Mouse (Mus musculus) embryonic fibroblast, embryonic 13.5 days (primary cell): ENCODE measurements around the gene Ppa1.

Experiments used
- CTCF ChIP-seq: IDR thresholded peaks from 2 replicates; pipeline ENCODE4 v1.5.1; 2011; ENCODE audit warnings: mild to moderate bottlenecking, control low read depth, low read length, moderate library complexity, borderline replicate concordance; ENCODE audit not compliant: insufficient read depth
- POLR2A ChIP-seq: IDR thresholded peaks from 2 replicates; pipeline ENCODE4 v1.6.1; 2011; ENCODE audit warnings: low read depth, mild to moderate bottlenecking, control low read depth, low read length, moderate library complexity

- TF ChIP-seq CTCF: no peak
- TF ChIP-seq POLR2A: no peak
Measured at GRCm38 (mm10) chr10:61599556-61600114, 48.7 kb upstream of the Ppa1 start.
